Mouse (Mus musculus) liver, postnatal 0 days (tissue): ENCODE measurements around the gene Cyp46a1.

ENCODE experiments used
- CTCF ChIP-seq: sonication (generic); IDR thresholded peaks from 2 replicates; pipeline ENCODE4 v1.5.1; 2016; ENCODE audit warnings: antibody characterized with exemption, low read depth
- EP300 ChIP-seq: IDR thresholded peaks from 2 replicates; pipeline ENCODE4 v1.6.1; 2016; ENCODE audit warnings: antibody characterized with exemption, low read depth, mild to moderate bottlenecking

DNA sequence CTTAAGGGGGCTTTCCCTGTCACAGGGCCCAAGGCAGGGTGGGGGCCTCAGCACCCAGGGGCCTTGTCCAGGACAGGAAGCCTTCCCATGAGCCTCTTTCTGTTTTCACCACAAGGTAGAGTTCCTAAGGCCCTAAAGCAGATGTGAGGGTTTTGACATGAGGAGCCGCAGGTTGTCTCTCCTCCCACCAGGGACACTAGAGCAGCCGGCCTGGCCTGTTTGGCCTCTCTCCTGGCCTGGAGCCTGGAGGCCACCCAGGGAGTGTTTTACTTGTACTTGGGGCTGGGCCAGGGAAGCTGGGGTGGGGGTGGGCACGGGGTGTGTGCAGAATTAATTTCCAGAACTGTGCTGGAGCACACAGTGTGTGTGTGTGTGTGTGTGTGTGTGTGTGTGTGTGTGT, 31.2 kb downstream of the Cyp46a1 start:
- peak; percentile 7; the same call in 1 of the 2 replicates for TF ChIP-seq CTCF
- no peak for TF ChIP-seq EP300
